Mouse (Mus musculus) G1E (cell line): Measurements from ENCODE around the gene Arpp19.

Experiments
- CTCF ChIP-seq: IDR thresholded peaks from 2 replicates; pipeline ENCODE4 v1.5.1; 2012; ENCODE audit warnings: low read depth, low read length, inconsistent platforms, mixed read lengths
- POLR2AphosphoS5 ChIP-seq: IDR thresholded peaks from 2 replicates; pipeline ENCODE4 v1.6.1; 2012; ENCODE audit warnings: low read depth, low read length, inconsistent platforms; ENCODE audit not compliant: insufficient replicate concordance
- TAL1 ChIP-seq: conservative IDR thresholded peaks from 2 replicates; pipeline ENCODE4 v1.6.1; 2012; ENCODE audit warnings: low read depth, low read length, inconsistent platforms, mixed read lengths

DNA sequence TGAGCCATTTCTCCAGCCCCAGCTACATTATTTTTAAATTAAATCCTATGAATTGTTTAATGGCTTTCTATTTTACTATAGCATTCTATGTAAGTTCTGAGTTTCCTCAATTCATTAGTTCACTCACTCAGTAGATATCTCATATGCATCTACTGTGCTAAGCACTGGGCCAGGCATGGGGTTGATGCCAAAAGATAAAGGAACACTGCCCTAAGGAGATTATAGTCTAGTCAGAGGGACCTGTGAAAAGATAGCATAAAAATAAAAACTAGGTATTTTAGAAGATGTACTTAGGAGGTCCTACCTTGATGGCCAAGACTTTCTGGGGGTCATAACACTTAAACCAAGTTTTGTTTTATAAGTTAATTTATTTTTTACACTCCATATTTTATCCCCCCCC lies 64.7 kb downstream of the Arpp19 start:
- TF ChIP-seq CTCF (no peak), POLR2AphosphoS5 (no peak), TAL1 (no peak)
